Mouse (Mus musculus) megakaryocyte, embryonic 14.5 days (primary cell): Measurements from ENCODE around the gene Slx4.
"Not testable (repeated sequence)": the region's sequence is repeated elsewhere in the genome, so short reads cannot be mapped to it uniquely, and the experiment has no call there.

Source experiments
- FLI1 ChIP-seq: IDR thresholded peaks from 2 replicates; pipeline ENCODE4 v1.6.1; 2012; ENCODE audit warnings: low read length, inconsistent platforms, mixed read lengths
- GATA1 ChIP-seq: IDR thresholded peaks from 3 replicates; pipeline ENCODE4 v1.6.1; 2012; ENCODE audit warnings: mixed read lengths, low read length, inconsistent platforms, borderline replicate concordance

GRCm38 (mm10) chr16:4016786-4017185 lies 13.2 kb upstream of the Slx4 start:
- TF ChIP-seq GATA1, FLI1: not testable (repeated sequence)
